Mouse (Mus musculus) midbrain, embryonic 13.5 days (tissue): Measurements from ENCODE around the gene Alpi. TPM values are rescaled to one million over a fixed set of nuclear protein-coding genes. Genes with fewer than 3 reads are reported as not detected.
A peak's percentile ranks its signal among the peaks of the same experiment; 100 is the strongest.

Experiments
- ATAC-seq: fragments of 200-750 bp; cut with Nextera tagmentation; 2 replicates; pipeline ENCODE4 v1.8.0; 2017; ENCODE audit warnings: mild to moderate bottlenecking, moderate TSS enrichment, moderate library complexity
- H3K27ac ChIP-seq: fragments of 300-500 bp; sonication (generic); 2 replicates; pipeline ENCODE4 v1.5.1; 2015; ENCODE audit warnings: inconsistent platforms, mild to moderate bottlenecking, moderate library complexity
- H3K27me3 ChIP-seq: fragments of 300-500 bp; sonication (generic); 2 replicates; pipeline ENCODE4 v1.6.1; 2015; ENCODE audit warnings: mild to moderate bottlenecking, inconsistent platforms
- H3K36me3 ChIP-seq: fragments of 300-500 bp; sonication (generic); 2 replicates; pipeline ENCODE4 v1.6.1; 2015; ENCODE audit warnings: mild to moderate bottlenecking, inconsistent platforms
- H3K4me1 ChIP-seq: fragments of 300-500 bp; sonication (generic); replicated peaks from 2 replicates; pipeline ENCODE4 v1.6.1; 2015; ENCODE audit warnings: inconsistent platforms
- H3K4me2 ChIP-seq: fragments of 300-500 bp; sonication (generic); replicated peaks from 2 replicates; pipeline ENCODE4 v1.6.1; 2015; ENCODE audit warnings: moderate library complexity, mild to moderate bottlenecking, inconsistent platforms
- H3K4me3 ChIP-seq: fragments of 300-500 bp; sonication (generic); replicated peaks from 2 replicates; pipeline ENCODE4 v1.5.1; 2015; ENCODE audit warnings: mild to moderate bottlenecking, inconsistent platforms
- H3K9ac ChIP-seq: fragments of 300-500 bp; sonication (generic); replicated peaks from 2 replicates; pipeline ENCODE4 v1.6.1; 2015; ENCODE audit warnings: mild to moderate bottlenecking, inconsistent platforms
- H3K9me3 ChIP-seq: fragments of 300-500 bp; sonication (generic); 2 replicates; pipeline ENCODE4 v1.6.1; 2016; ENCODE audit warnings: mild to moderate bottlenecking, inconsistent platforms
- WGBS: fragments of 180-500 bp; shearing (Covaris S2); methylation state at CpG from one replicate; pipeline ENCODE4 v1.1.7; 2015; 5-methylcytosine and 5-hydroxymethylcytosine counted together
- polyA plus RNA-seq: library from polyadenylated mRNA; unstranded; fragments of >200 nt; fragmentation: Nextera tagmentation; extraction: Ambion mirVana; gene quantifications from 2 replicates; pipeline ENCODE4 v1.2.1, GENCODE M21; 2015

Gene Alpi
- 0.08 TPM in 1 of 2 replicates, not detected in the other for polyA plus RNA-seq

GRCm38 (mm10) chr1:87101411-87101810 is at the start of gene Alpi:
Gene Alpi, minus strand, starts transcription at chr1:87101606.
- Histone ChIP-seq H3K9me3 (no peaks in the 10 kb centered on the region), H3K4me3 (no peak within 1 kb of the TSS), H3K4me2 (no peak within 1 kb of the TSS), H3K36me3 (no peaks in the 10 kb centered on the region), H3K27me3 (peaks cover 4% of the 10 kb centered on the region; the same call in 1 of the 2 replicates), H3K9ac (no peak within 1 kb of the TSS), H3K4me1 (peaks cover 6% of the 10 kb centered on the region), H3K27ac (no peak within 1 kb of the TSS)
- WGBS: 95% methylated on average over 1 of the region's 1 CpGs
- ATAC-seq: no peak

DNA sequence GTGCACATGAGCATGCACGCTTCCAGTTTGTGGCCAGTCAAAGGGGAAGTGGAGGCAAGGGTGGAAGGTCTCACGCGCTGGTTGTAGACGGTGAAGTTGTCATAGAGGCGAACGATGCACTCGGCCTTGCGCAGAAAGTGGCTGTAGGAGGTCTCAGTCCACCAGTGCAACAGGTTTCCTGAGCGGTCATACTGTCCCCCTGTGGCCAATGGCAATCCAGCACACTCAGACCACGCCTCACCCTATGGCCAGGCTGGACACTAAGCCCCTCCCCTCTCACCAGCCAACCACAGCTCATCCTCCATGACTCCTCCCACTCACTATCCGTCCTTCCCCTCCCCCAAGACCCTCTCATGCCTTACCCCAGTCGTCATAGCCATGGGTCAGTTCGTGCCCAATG is 48.0 kb upstream of the Alpi start:
- H3K36me3 ChIP-seq: no peaks in the 10 kb centered on the region
- no peaks in the 10 kb centered on the region for H3K9me3 ChIP-seq
- no peak overlapping the region for H3K4me3 ChIP-seq
- H3K27me3 ChIP-seq: peaks cover 51% of the 10 kb centered on the region
- H3K4me1 ChIP-seq: peaks cover 13% of the 10 kb centered on the region
- 22% methylated on average over 13 of the region's 13 CpGs for WGBS
- no peak for ATAC-seq
- no peak overlapping the region for H3K9ac ChIP-seq
- H3K27ac ChIP-seq: no peak overlapping the region
- H3K4me2 ChIP-seq: no peak overlapping the region

GRCm38 (mm10) chr1:87143141-87143540 is 41.7 kb upstream of the Alpi start:
- no peak overlapping the region for H3K4me3 ChIP-seq
- no peaks in the 10 kb centered on the region for H3K36me3 ChIP-seq
- H3K4me2 ChIP-seq: no peak overlapping the region
- no peaks in the 10 kb centered on the region for H3K9me3 ChIP-seq
- WGBS: 65% methylated on average over 10 of the region's 10 CpGs
- H3K27ac ChIP-seq: no peak overlapping the region
- no peak overlapping the region for H3K9ac ChIP-seq
- peak; percentile 13; the same call in 1 of the 2 replicates for ATAC-seq
- peaks cover 4% of the 10 kb centered on the region; the same call in 1 of the 2 replicates for H3K27me3 ChIP-seq
- H3K4me1 ChIP-seq: peaks cover 16% of the 10 kb centered on the region

- no peak overlapping the region for H3K27ac ChIP-seq
- 66% methylated on average over 9 of the region's 9 CpGs for WGBS
- peak; percentile 43; the same call in 1 of the 2 replicates for ATAC-seq
- no peak overlapping the region for H3K4me2 ChIP-seq
- H3K9ac ChIP-seq: no peak overlapping the region
- no peaks in the 10 kb centered on the region for H3K9me3 ChIP-seq
- H3K4me3 ChIP-seq: no peak overlapping the region
- no peaks in the 10 kb centered on the region for H3K27me3 ChIP-seq
- H3K4me1 ChIP-seq: peaks cover 16% of the 10 kb centered on the region
- no peaks in the 10 kb centered on the region for H3K36me3 ChIP-seq
These were observed 41.0 kb upstream of the Alpi start for GRCm38 (mm10) chr1:87142456-87142855.

GRCm38 (mm10) chr1:87141550-87141949 is 40.1 kb upstream of the Alpi start:
- Histone ChIP-seq H3K36me3 (no peaks in the 10 kb centered on the region), H3K27me3 (no peaks in the 10 kb centered on the region), H3K4me1 (peaks cover 16% of the 10 kb centered on the region), H3K9ac (no peak overlapping the region), H3K9me3 (no peaks in the 10 kb centered on the region), H3K27ac (no peak overlapping the region), H3K4me3 (no peak overlapping the region), H3K4me2 (no peak overlapping the region)
- ATAC-seq: peak; percentile 50; the same call in 1 of the 2 replicates
- WGBS: 69% methylated on average over 4 of the region's 4 CpGs

DNA sequence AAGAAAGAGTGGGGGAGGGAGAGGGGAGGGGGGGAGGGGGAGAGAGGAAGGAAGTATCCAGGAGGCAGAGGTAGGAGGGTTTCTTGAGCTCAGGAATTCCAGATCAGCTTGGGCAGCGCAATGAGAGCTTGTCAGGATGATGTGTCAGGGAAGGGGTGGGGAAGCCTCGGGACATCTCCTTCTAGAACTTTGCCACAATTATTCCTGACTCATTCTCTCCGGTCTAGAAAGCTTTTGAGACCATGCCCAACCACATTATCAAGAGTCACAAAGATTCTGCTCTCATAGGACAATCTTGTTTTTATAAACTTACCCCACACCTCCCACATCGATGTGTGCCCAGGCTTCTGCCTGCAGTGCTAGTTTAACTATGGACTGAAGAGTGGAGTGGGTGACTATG is 30.4 kb upstream of the Alpi start:
- Histone ChIP-seq H3K4me2 (no peak overlapping the region), H3K4me3 (no peak overlapping the region), H3K4me1 (no peaks in the 10 kb centered on the region; the same call in 1 of the 2 replicates), H3K9ac (no peak overlapping the region), H3K9me3 (no peaks in the 10 kb centered on the region), H3K36me3 (no peaks in the 10 kb centered on the region), H3K27ac (no peak overlapping the region), H3K27me3 (peaks cover 25% of the 10 kb centered on the region)
- no peak for ATAC-seq
- 86% methylated on average over 4 of the region's 4 CpGs for WGBS

DNA sequence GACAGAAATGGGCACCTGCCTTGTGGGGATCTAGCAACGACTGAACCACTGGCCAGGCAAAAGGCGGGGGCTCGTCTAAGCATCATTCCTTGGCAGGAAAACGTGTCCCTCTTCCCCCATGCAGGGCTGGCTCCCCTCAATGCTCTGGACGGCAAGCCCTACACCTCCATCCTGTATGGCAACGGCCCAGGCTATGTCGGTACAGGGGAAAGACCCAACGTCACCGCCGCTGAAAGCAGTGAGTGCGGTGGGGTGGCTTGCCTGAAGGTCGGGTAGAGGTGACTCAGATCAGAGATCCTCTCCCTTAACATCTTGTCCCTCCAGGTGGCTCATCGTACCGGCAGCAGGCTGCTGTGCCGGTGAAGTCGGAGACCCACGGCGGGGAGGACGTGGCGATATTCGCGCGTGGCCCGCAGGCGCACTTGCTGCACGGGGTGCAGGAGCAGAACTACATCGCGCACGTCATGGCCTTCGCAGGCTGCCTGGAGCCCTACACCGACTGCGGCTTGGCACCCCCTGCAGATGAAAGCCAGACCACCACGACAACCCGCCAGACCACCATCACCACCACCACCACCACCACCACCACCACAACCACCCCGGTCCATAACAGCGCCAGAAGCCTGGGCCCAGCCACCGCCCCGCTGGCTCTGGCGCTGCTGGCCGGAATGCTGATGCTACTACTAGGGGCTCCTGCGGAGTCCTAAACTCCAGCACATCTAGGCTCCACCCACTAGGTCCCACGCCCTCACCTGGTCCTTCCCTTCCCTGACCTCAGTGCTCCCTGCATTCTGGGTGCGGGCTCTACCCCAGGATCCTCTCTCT is 26.0 kb upstream of the Alpi start:
- no peak overlapping the region; the same call in 1 of the 2 replicates for H3K9ac ChIP-seq
- WGBS: 8% methylated on average over 43 of the region's 43 CpGs
- H3K27me3 ChIP-seq: peaks cover 37% of the 10 kb centered on the region
- H3K9me3 ChIP-seq: no peaks in the 10 kb centered on the region
- no peaks in the 10 kb centered on the region for H3K36me3 ChIP-seq
- peak overlapping the region; percentile 22 for H3K4me3 ChIP-seq
- ATAC-seq: peak; percentile 56
- no peak overlapping the region for H3K27ac ChIP-seq
- peak overlapping the region; percentile 45 for H3K4me2 ChIP-seq
- H3K4me1 ChIP-seq: no peaks in the 10 kb centered on the region; the same call in 1 of the 2 replicates

- no peak within 1 kb of the TSS for H3K4me3 ChIP-seq
- no peak within 1 kb of the TSS for H3K27ac ChIP-seq
- no peaks in the 10 kb centered on the region for H3K9me3 ChIP-seq
- H3K4me2 ChIP-seq: no peak within 1 kb of the TSS
- no peak within 1 kb of the TSS for H3K9ac ChIP-seq
- no peak for ATAC-seq
- no peaks in the 10 kb centered on the region for H3K36me3 ChIP-seq
- no peaks in the 10 kb centered on the region; the same call in 1 of the 2 replicates for H3K4me1 ChIP-seq
- peaks cover 41% of the 10 kb centered on the region for H3K27me3 ChIP-seq
- WGBS: 78% methylated on average over 6 of the region's 6 CpGs
These were observed 23.3 kb upstream of the Alpi start, which contains the start of gene Akp3 for GRCm38 (mm10) chr1:87124673-87125072. Gene Akp3, plus strand, starts transcription at chr1:87124973.

- H3K9ac ChIP-seq: no peak overlapping the region
- H3K4me3 ChIP-seq: no peak overlapping the region
- no peak overlapping the region for H3K4me2 ChIP-seq
- no peak overlapping the region for H3K27ac ChIP-seq
- no peaks in the 10 kb centered on the region for H3K4me1 ChIP-seq
- no peaks in the 10 kb centered on the region for H3K9me3 ChIP-seq
- no peak for ATAC-seq
- no peaks in the 10 kb centered on the region for H3K36me3 ChIP-seq
- 79% methylated on average over 1 of the region's 1 CpGs for WGBS
- H3K27me3 ChIP-seq: no peaks in the 10 kb centered on the region
These were observed 13.4 kb upstream of the Alpi start for GRCm38 (mm10) chr1:87114784-87115183.

DNA sequence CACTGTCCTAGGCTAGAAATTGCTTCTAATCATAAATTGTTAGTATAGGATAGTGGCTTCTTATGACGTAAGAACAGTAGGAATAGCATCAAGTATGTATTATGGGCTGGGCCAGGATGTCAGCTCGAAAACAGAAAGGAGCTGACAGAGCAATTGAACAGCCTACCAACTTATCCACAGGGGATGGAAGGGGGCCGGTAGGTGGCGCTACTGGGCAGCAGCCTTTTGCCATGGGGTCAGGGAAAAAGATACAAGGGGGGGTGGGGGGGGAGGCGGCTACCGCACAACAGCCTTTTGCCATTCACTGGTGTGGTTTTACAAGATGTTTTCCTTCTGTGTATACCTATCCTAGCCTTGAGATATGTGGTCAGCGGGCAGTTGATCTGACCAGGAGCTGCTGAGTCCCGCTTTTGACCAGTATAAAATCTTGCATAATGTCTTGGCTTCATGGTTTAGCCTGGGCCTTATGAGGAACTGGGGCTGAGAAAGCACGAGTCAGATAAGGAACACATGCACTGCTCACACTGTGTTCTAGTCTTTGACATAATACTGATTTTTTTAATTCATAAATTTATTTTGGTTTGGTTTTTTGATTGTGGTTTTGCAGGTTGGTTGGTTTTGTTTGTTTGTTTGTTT is 10.4 kb upstream of the Alpi start:
- WGBS: 40% methylated on average over 9 of the region's 9 CpGs
- H3K27ac ChIP-seq: no peak overlapping the region
- no peaks in the 10 kb centered on the region for H3K9me3 ChIP-seq
- no peak for ATAC-seq
- no peaks in the 10 kb centered on the region for H3K4me1 ChIP-seq
- H3K4me3 ChIP-seq: no peak overlapping the region
- H3K4me2 ChIP-seq: no peak overlapping the region
- H3K27me3 ChIP-seq: no peaks in the 10 kb centered on the region
- no peak overlapping the region for H3K9ac ChIP-seq
- no peaks in the 10 kb centered on the region for H3K36me3 ChIP-seq

- Histone ChIP-seq H3K4me3 (no peak overlapping the region), H3K27ac (no peak overlapping the region), H3K4me2 (no peak overlapping the region), H3K9ac (no peak overlapping the region), H3K4me1 (no peaks in the 10 kb centered on the region), H3K27me3 (no peaks in the 10 kb centered on the region), H3K9me3 (no peaks in the 10 kb centered on the region), H3K36me3 (no peaks in the 10 kb centered on the region)
- 89% methylated on average over 4 of the region's 4 CpGs for WGBS
- no peak for ATAC-seq
These were observed 7.2 kb upstream of the Alpi start for GRCm38 (mm10) chr1:87108564-87108963.

- WGBS: 80% methylated on average over 8 of the region's 8 CpGs
- no peak for ATAC-seq
- H3K4me2 ChIP-seq: no peak overlapping the region
These were observed 5.1 kb upstream of the Alpi start for GRCm38 (mm10) chr1:87106536-87106935.

More at GRCm38 (mm10) chr1:87106536-87106935, 5.1 kb upstream of the Alpi start:
- Histone ChIP-seq H3K36me3 (no peaks in the 10 kb centered on the region), H3K9ac (no peak overlapping the region), H3K27ac (no peak overlapping the region), H3K27me3 (no peaks in the 10 kb centered on the region), H3K4me1 (no peaks in the 10 kb centered on the region), H3K4me3 (no peak overlapping the region), H3K9me3 (no peaks in the 10 kb centered on the region)
